Comparison of ENCODE assay signal across 22 mouse cellular contexts in the genomic region with DNA sequence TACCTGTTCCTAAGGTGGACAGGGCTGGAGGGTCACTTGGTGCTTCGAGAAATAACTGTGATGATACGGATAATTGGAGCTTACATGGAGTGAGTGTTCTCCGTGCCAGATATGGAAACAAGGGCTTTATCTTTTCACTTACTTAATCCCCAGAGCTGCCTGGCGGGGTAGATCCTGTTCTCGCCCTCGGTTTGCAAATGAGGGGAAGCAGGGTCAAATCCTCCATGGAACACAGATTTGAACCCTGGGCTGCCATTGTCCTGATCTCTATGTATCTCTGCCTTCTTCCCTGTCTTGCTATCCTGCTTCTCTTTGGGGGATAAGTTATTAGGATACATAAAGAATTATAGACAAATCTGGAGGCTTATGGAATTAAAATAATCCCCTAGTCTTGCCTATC.
DNase-seq lines count a peak whose midpoint lies in the region; ATAC-seq and TF ChIP-seq lines count a peak whose summit lies in the region.
"Had no signal": no experiment of that assay in that cellular context is flagged by ENCODE, and none has a peak within 500 bp of the region (broad histone marks: within the 10 kb centered on the region; RNA-seq: fewer than 3 reads in every experiment).

No protein-coding gene starts in this region.

- 13% methylated on average over 6 of the region's 6 CpGs for WGBS in heart, embryonic 10.5 days
- WGBS in midbrain, embryonic 10.5 days: 33% methylated on average over 6 of the region's 6 CpGs
- WGBS in midbrain, embryonic 13.5 days: 10% methylated on average over 6 of the region's 6 CpGs
- 45% methylated on average over 6 of the region's 6 CpGs for WGBS in embryonic facial prominence, embryonic 10.5 days
- 29% methylated on average over 6 of the region's 6 CpGs for WGBS in hindbrain, embryonic 14.5 days

- peak overlapping the region; percentile 8; the same call in 1 of the 2 replicates for H3K27ac ChIP-seq in heart, embryonic 10.5 days
- H3K27ac ChIP-seq in midbrain, embryonic 10.5 days (replicated peaks): peak overlapping the region; percentile 69
- no peak overlapping the region for H3K27ac ChIP-seq in midbrain, embryonic 13.5 days
- peak overlapping the region; percentile 40; the same call in 1 of the 2 replicates for H3K27ac ChIP-seq in embryonic facial prominence, embryonic 10.5 days (replicated peaks)
- H3K27ac ChIP-seq in hindbrain, embryonic 14.5 days: 0 out of 2 replicates have a peak overlapping the region, but pooled peaks have one; percentile 14
- no peak overlapping the region for H3K27ac ChIP-seq in layer of hippocampus, adult 2 months

- peaks cover 52% of the 10 kb centered on the region for H3K4me1 ChIP-seq in heart, embryonic 10.5 days
- peaks cover 62% of the 10 kb centered on the region for H3K4me1 ChIP-seq in midbrain, embryonic 10.5 days
- peaks cover 56% of the 10 kb centered on the region for H3K4me1 ChIP-seq in midbrain, embryonic 13.5 days (replicated peaks)
- H3K4me1 ChIP-seq in embryonic facial prominence, embryonic 10.5 days: peaks cover 66% of the 10 kb centered on the region
- H3K4me1 ChIP-seq in hindbrain, embryonic 14.5 days (replicated peaks; ENCODE audit: control insufficient read depth, insufficient read depth, low read length): peaks cover 54% of the 10 kb centered on the region

- intact Hi-C loops in heart, postnatal 14 days (cut with DNase I): no loop called here

- H3K4me3 ChIP-seq in heart, embryonic 10.5 days: no peak overlapping the region
- no peak overlapping the region for H3K4me3 ChIP-seq in midbrain, embryonic 10.5 days
- H3K4me3 ChIP-seq in midbrain, embryonic 13.5 days (replicated peaks): no peak overlapping the region
- H3K4me3 ChIP-seq in embryonic facial prominence, embryonic 10.5 days: peak overlapping the region; percentile 17; the same call in 1 of the 2 replicates
- H3K4me3 ChIP-seq in hindbrain, embryonic 14.5 days (replicated peaks; ENCODE audit: low read length): no peak overlapping the region
- no peak overlapping the region for H3K4me3 ChIP-seq in layer of hippocampus, adult 2 months
- H3K4me3 ChIP-seq: embryonic facial prominence, embryonic 15.5 days; gastrocnemius, adult 2 months; megakaryocyte, embryonic 14.5 days had no signal

- no peak for TF ChIP-seq CTCF in layer of hippocampus, adult 2 months (conservative IDR thresholded peaks at IDR 0.05)

- H3K9me3 ChIP-seq in heart, embryonic 10.5 days: no peaks in the 10 kb centered on the region
- H3K9me3 ChIP-seq in midbrain, embryonic 10.5 days (replicated peaks): no peaks in the 10 kb centered on the region
- H3K9me3 ChIP-seq in midbrain, embryonic 13.5 days: no peaks in the 10 kb centered on the region
- H3K9me3 ChIP-seq in embryonic facial prominence, embryonic 10.5 days: no peaks in the 10 kb centered on the region
- no peaks in the 10 kb centered on the region for H3K9me3 ChIP-seq in hindbrain, embryonic 14.5 days (ENCODE audit: control insufficient read depth, low read length)
- H3K9me3 ChIP-seq: embryonic facial prominence, embryonic 15.5 days had no signal

- H3K9ac ChIP-seq in midbrain, embryonic 13.5 days (replicated peaks): no peak overlapping the region
- no peak overlapping the region for H3K9ac ChIP-seq in hindbrain, embryonic 14.5 days
- H3K9ac ChIP-seq: embryonic facial prominence, embryonic 15.5 days; liver, postnatal 0 days had no signal

- no peak overlapping the region for H3K4me2 ChIP-seq in midbrain, embryonic 13.5 days (replicated peaks)
- no peak overlapping the region for H3K4me2 ChIP-seq in hindbrain, embryonic 14.5 days (replicated peaks)

- ATAC-seq in midbrain, embryonic 13.5 days: no peak
- ATAC-seq in hindbrain, embryonic 14.5 days (ENCODE audit: low FRiP score): no peak
- ATAC-seq: activated CD4-positive, CD25-positive, alpha-beta regulatory T cell, adult 4 months; liver, postnatal 0 days; Patski had no signal

- H3K27me3 ChIP-seq in heart, embryonic 10.5 days (ENCODE audit: insufficient read depth, poor library complexity, severe bottlenecking): peaks cover 18% of the 10 kb centered on the region; the same call in 1 of the 2 replicates
- 0 out of 2 replicates have a peak, but pooled peaks cover 7% of the 10 kb centered on the region for H3K27me3 ChIP-seq in midbrain, embryonic 10.5 days (ENCODE audit: low read depth, poor library complexity, severe bottlenecking)
- H3K27me3 ChIP-seq in midbrain, embryonic 13.5 days: no peaks in the 10 kb centered on the region
- no peaks in the 10 kb centered on the region for H3K27me3 ChIP-seq in embryonic facial prominence, embryonic 10.5 days (replicated peaks; ENCODE audit: low read depth, poor library complexity, severe bottlenecking)
- no peaks in the 10 kb centered on the region for H3K27me3 ChIP-seq in hindbrain, embryonic 14.5 days (ENCODE audit: control insufficient read depth, insufficient read depth, low read length)
- H3K27me3 ChIP-seq: embryonic facial prominence, embryonic 15.5 days; Patski had no signal

- H3K36me3 ChIP-seq in heart, embryonic 10.5 days: no peaks in the 10 kb centered on the region
- no peaks in the 10 kb centered on the region for H3K36me3 ChIP-seq in midbrain, embryonic 10.5 days
- H3K36me3 ChIP-seq in midbrain, embryonic 13.5 days: no peaks in the 10 kb centered on the region
- H3K36me3 ChIP-seq in embryonic facial prominence, embryonic 10.5 days (replicated peaks): no peaks in the 10 kb centered on the region
- no peaks in the 10 kb centered on the region for H3K36me3 ChIP-seq in hindbrain, embryonic 14.5 days (replicated peaks; ENCODE audit: control insufficient read depth, insufficient read depth)
- H3K36me3 ChIP-seq: embryonic facial prominence, embryonic 15.5 days had no signal

- no peak for DNase-seq in heart, embryonic 10.5 days (ENCODE audit: low spot score)
- no peak for DNase-seq in heart, postnatal 14 days
- DNase-seq in midbrain, embryonic 10.5 days (ENCODE audit: low spot score): no peak
- DNase-seq in embryonic facial prominence, embryonic 10.5 days (ENCODE audit: low spot score): no peak
- DNase-seq in hindbrain, embryonic 14.5 days (ENCODE audit: low spot score): no peak
- no peak for DNase-seq in layer of hippocampus, adult 2 months (ENCODE audit: low spot score in 2 of 2)
- no peak for DNase-seq in ovary, adult 18-20 months (ENCODE audit: low spot score)
- DNase-seq: adrenal gland, postnatal 14 days; cerebellum, adult 18-20 months; cerebellum, postnatal 36 days; gastrocnemius, adult 2 months; heart, adult 11 months; liver; liver, postnatal 0 days; lung, postnatal 14 days; right cerebral cortex, postnatal 4 days; thymus, postnatal 14 days had no signal

Comparison
In these comparisons a context has a peak if more than half of its experiments do, and no peak if none do; other contexts are left out.
1. H3K27ac ChIP-seq: peak in heart, embryonic 10.5 days (single experiment), midbrain, embryonic 10.5 days (single experiment), embryonic facial prominence, embryonic 10.5 days (single experiment) and hindbrain, embryonic 14.5 days (single experiment); none in midbrain, embryonic 13.5 days (single experiment) and layer of hippocampus, adult 2 months (single experiment).